Mouse (Mus musculus): ENCODE measurements at regions not wholly inside any gene's neighbourhood (a gene's known extent, or its start where the extent isn't known, plus 50 kb on each side); places are given as distances from the start of the nearest gene placed in this dataset.

GRCm38 (mm10) chr16:24089840-24090762 lies 101.4 kb upstream of the Bcl6 start:
- DNase-seq, result no peak

- no peak for DNase-seq
Measured at GRCm38 (mm10) chr16:24083966-24084365, 95.3 kb upstream of the Bcl6 start.

GRCm38 (mm10) chr16:24080471-24080870 lies 91.8 kb upstream of the Bcl6 start:
- peak; percentile 37 to 38 for DNase-seq

GRCm38 (mm10) chr16:24078622-24079021 lies 90.0 kb upstream of the Bcl6 start:
- DNase-seq, result no peak

- DNase-seq, result no peak
Measured at GRCm38 (mm10) chr16:24077428-24077827, 88.8 kb upstream of the Bcl6 start.

GRCm38 (mm10) chr16:24076799-24077136 lies 88.1 kb upstream of the Bcl6 start:
- DNase-seq, result no peak

GRCm38 (mm10) chr16:24076109-24076798 lies 87.6 kb upstream of the Bcl6 start:
- DNase-seq, result no peak

GRCm38 (mm10) chr16:24073613-24074244 lies 85.1 kb upstream of the Bcl6 start:
- no peak for DNase-seq

GRCm38 (mm10) chr16:24073065-24073464 lies 84.4 kb upstream of the Bcl6 start:
- no peak for DNase-seq

- DNase-seq, result no peak
Measured at GRCm38 (mm10) chr16:24069411-24069810, 80.8 kb upstream of the Bcl6 start.

- DNase-seq, result no peak
Measured at GRCm38 (mm10) chr16:24068250-24068813, 79.7 kb upstream of the Bcl6 start.

- DNase-seq, result no peak
Measured at GRCm38 (mm10) chr16:24062314-24062713, 73.7 kb upstream of the Bcl6 start.

GRCm38 (mm10) chr16:24061496-24061895 lies 72.8 kb upstream of the Bcl6 start:
- DNase-seq, result peak; percentile 46 to 49

GRCm38 (mm10) chr16:24059090-24059600 lies 70.5 kb upstream of the Bcl6 start:
- DNase-seq, result peak; percentile 48 to 65

GRCm38 (mm10) chr16:24056885-24057531 lies 68.4 kb upstream of the Bcl6 start:
- peak; percentile 66 to 76 for DNase-seq

GRCm38 (mm10) chr16:24056123-24056884 lies 67.7 kb upstream of the Bcl6 start:
- no peak for DNase-seq

- no peak for DNase-seq
Measured at GRCm38 (mm10) chr16:24054293-24054692, 65.6 kb upstream of the Bcl6 start.

GRCm38 (mm10) chr16:24053403-24053802 lies 64.8 kb upstream of the Bcl6 start:
- no peak for DNase-seq

GRCm38 (mm10) chr16:24050856-24051640 lies 62.4 kb upstream of the Bcl6 start:
- DNase-seq, result no peak

GRCm38 (mm10) chr16:24043779-24044178 lies 55.1 kb upstream of the Bcl6 start:
- no peak for DNase-seq

- peak; percentile 46 to 74 for DNase-seq
Measured at GRCm38 (mm10) chr16:24042977-24043376, 54.3 kb upstream of the Bcl6 start.

All from kidney, postnatal 36 days (tissue).